Mouse (Mus musculus) cerebellum, postnatal 10 days (tissue): ENCODE measurements around the gene Mcpt2.
"Not testable (repeated sequence)": the region's sequence is repeated elsewhere in the genome, so short reads cannot be mapped to it uniquely, and the experiment has no call there.

Experiments used
- DNase-seq, 2 experiments: peaks; one replicate each; pipeline ENCODE4 v3.0.0; 2021; ENCODE audit warnings: mixed read lengths in 2 of 2

The Mcpt2 gene

DNA sequence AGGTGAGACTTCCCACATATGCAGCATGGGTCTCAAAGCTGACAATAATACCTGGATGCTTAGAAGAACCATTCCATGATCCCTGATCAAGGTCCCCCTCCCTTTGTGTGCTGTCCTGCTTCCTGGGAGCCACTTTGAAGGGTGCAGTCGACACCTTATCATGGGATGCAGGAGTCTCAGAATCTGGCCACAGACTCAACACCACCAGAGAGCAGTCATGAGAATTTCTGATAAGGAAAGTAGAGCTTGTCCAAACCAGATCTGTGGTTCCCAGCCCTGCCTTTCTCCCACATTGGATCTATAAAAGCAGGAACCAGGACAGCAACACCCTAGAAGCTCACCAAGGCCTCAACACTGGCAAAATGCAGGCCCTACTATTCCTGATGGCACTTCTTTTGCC is at the start of gene Mcpt2:
Gene Mcpt2 (plus strand): TSS at position 250 of the 400 bp plus-strand sequence.
- DNase-seq: not testable (repeated sequence)

DNA sequence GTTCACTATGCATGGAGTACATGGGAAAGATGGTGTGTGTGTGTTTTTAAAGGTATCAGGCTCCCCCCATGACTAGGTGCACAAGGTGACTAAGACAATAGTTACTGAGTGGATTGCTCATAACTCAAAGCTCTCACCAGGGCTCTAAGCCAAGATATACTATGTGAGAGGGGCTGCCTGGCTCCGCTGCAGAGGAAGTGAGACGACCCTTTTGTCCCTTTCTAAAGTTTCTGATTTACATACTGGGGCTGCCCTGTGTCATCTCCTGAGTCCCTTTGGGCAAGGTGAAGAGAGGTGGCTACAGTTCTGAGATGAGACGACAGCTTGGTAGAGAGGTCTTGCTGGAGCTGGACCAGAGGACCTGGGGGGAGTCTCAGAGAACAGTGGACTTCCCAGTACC is 28.7 kb upstream of the Mcpt2 start:
- DNase-seq: no peak

GRCm38 (mm10) chr14:56013924-56014323 is 27.9 kb upstream of the Mcpt2 start:
- DNase-seq: no peak

GRCm38 (mm10) chr14:56017671-56018070 is 24.2 kb upstream of the Mcpt2 start, which contains the start of gene Mcpt1:
Mcpt1 (plus strand) TSS chr14:56017971.
- DNase-seq: not testable (repeated sequence)

- DNase-seq: no peak
Observed at GRCm38 (mm10) chr14:56019446-56019845, 22.4 kb upstream of the Mcpt2 start.

DNA sequence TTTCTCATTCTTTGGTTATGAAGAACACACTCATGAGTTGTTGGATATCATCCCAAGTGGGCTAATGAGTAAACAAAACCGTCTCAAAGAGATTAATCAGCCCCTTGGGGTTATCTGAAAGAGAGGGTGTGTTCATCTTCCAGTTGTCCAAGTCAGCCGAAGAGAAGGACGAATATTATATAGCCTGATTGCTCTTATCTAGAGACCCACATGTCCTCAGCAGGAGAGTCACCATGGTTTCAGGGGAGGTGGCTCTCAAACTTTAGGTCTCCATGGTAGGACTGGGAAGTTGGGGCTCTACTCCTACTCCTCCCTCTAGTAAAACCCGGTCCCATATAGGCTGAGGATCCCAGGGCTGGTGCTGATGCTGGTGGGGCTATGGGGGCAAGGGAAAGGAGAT is 20.5 kb upstream of the Mcpt2 start:
- not testable (repeated sequence) for DNase-seq

DNA sequence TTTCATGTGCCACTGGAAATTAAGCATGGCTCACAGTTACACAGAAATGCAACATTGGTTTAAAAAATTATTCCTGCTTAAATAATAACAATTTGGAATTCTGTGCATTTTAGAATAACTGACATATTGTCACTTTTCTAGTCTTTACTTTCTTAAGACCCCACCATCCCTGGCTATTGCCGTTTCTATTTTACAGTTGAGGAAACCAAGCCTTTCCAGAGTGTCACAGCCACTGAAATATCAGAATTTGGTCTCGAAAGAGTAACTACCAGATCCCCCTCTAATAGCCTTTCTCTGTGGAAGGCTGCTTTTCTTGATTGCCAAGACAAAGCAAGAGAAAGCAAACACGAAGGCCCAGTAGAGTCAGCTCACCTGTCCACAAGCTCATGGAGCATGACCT is 11.4 kb upstream of the Mcpt2 start, which contains the start of gene Mcpt9:
Gene Mcpt9 (minus strand): TSS at position 101 of the 400 bp plus-strand sequence.
- DNase-seq: not testable (repeated sequence)

GRCm38 (mm10) chr14:56034433-56034832 is 7.4 kb upstream of the Mcpt2 start:
- no peak for DNase-seq

DNA sequence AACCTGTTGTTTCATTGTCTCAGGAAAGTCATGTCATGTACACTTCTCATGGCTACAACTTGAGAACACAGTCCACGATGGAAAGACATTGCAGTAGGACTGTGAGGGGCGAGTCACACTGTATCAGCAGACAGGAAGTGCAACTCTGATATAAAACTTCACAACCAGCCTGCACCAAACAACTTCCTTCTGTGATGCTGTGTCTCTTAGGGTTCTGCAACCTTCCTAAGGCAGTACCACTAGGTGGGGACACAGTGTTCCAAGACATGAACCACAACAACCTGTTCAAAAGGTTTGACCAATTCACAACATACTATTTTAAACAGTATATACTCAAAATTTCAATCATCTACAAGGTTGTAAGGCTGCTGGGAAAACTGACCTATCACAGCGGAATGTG is 13.6 kb downstream of the Mcpt2 start:
- no peak for DNase-seq

DNA sequence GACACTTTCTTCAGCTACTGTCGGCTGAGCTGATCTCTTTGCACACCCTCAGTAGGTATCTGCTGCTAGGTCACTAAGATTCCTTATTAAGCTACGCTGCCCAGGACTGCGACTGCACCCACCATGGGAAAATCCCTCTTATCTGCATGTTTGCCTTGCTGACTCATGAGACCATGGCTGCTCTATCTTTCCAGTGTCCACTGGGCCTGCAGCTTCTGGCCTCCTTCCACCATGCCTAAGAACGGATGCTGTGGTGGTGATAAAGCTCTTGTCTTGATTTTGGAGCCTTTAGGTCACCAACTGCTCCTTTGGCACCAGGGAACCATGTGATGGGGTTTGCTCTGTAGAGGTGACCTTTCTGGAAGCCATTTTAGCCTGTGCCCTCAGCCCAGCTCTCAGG is 15.9 kb downstream of the Mcpt2 start:
- DNase-seq: no peak

DNA sequence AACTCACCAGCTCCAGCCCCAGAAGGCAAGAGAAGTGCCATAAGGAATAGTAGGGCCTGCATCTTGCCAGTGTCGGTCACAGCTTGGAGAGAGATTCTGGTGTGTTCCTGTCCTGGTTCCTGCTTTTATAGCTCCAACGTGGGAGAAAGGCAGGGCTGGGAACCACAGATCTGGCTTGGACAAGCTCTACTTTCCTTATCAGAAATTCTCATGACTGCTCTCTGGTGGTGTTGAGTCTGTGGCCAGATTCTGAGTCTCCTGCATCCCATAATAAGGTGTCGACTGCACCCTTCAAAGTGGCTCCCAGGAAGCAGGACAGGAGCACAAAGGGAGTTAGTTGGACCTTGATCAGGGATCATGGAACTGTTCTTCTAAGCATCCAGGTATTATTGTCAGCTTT is 20.4 kb downstream of the Mcpt2 start, which contains the start of gene Mcpt4:
Gene Mcpt4 (minus strand): TSS at position 101 of the 400 bp plus-strand sequence.
- not testable (repeated sequence) for DNase-seq

GRCm38 (mm10) chr14:56082016-56082415 is 40.2 kb downstream of the Mcpt2 start:
- DNase-seq: peak; percentile 62 to 79

- DNase-seq: no peak
Observed at GRCm38 (mm10) chr14:56085167-56085566, 43.3 kb downstream of the Mcpt2 start, which contains the start of gene Mcpt8. Mcpt8 (minus strand) TSS chr14:56085273.

DNA sequence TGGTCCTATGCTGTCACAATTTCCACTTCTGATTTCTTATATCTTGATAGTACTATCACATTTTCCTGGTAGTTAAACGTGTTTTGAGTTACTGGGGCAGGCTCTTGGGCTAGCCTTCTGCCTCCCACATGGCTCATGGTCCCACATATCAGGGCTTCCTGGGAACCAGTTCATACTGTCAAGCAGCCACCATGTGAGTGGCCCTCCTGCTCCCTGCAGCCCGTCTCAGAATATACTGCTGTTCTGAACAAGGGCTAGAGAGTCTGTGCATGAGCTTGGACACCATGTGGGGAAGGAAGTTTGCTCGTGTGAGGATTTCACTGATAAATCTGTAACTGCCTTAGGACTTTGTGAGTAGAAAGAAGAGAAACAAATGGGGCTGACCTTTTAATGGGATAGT is 44.9 kb downstream of the Mcpt2 start:
- no peak for DNase-seq

DNA sequence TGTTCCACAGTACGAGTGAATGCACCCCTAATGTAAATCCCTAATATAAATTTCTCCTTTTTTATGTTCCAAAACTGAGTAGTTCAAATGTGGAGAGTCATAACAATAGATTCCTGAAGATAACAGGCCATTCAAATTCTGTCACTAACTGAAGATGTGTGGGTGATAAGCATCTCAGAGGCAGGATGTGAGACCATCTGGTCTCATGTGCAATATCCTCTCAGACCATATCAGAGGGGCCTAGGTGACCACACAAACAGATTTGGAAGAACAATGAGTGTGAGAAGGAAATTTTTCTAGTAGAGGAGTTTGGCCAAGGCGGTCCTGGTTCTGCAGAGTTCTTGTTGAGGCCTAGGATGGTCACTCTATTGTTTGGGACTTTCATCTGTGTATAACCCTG is 51.5 kb downstream of the Mcpt2 start:
- no peak for DNase-seq
